Mouse (Mus musculus) adrenal gland, postnatal 36 days (tissue): ENCODE measurements around the gene Nsg2. TPM values are rescaled to one million over a fixed set of nuclear protein-coding genes. Genes with fewer than 3 reads are reported as not detected.

Experiments
- DNase-seq, 2 experiments: peaks; one replicate each; pipeline ENCODE4 v3.0.0; 2021; ENCODE audit warnings: mixed read lengths in 1 of 2
- total RNA-seq, 2 experiments: library from RNA; stranded (reverse); gene quantifications; 2 replicates each; pipeline ENCODE4 v1.2.3; 2021

Gene Nsg2
- total RNA-seq, 2 experiments from 2014 or later: 24.3 to 26.1 TPM

DNA sequence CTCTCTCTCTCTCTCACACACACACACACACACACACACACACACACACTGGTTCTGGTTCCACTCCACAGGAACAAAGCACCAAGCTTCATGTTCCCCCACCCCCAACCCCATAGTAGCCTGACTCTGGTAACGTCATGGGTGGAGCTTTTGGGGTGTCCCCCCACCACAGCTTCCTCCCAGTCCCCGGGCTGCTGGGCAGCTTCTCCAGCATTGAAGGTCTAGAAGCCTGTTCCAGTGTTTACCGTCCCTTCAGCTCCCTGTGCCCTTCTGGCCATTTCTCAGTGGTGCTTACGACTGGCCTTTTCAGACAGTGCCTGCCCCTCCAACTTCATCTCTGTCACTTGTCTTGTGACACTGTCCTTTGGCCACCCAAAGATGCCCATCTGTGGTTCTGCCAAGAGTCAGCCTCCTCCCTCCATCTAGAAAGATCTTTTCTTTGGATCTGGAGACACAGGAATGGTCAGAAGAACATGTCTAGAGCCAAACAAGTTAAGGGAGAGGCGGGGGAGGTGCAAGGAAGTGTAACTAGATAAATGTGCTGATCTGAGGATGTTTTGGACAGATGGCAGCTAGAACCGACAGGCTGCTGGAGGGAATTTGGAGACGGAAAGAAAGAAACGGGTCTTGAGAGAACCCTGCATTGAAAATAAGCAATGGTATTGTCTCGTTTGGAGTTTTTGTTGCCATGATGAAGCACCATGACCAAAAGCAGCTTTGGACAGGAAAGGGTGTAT lies 11.8 kb downstream of the Nsg2 start:
- no peak for DNase-seq

DNA sequence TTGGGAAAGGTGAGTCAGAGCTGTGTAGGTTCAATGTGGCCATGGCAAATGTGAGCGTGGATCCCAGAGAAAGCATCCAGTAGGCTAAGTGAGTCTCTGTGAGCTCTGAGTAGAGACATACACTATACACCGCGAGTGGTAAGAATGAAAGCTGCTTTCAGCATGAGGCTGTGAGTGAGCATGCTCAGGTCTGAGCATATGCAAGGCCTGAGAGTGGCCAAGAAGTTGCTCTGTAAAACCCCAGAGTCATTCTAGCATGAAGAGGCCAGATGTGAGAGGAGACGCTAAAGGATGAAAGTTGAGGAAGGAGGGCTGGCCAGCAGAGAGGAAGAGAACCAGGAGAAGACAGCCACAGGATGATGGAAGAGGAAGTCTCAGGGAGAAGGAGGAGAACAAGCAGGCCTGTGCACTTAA lies 12.8 kb downstream of the Nsg2 start:
- no peak for DNase-seq

DNA sequence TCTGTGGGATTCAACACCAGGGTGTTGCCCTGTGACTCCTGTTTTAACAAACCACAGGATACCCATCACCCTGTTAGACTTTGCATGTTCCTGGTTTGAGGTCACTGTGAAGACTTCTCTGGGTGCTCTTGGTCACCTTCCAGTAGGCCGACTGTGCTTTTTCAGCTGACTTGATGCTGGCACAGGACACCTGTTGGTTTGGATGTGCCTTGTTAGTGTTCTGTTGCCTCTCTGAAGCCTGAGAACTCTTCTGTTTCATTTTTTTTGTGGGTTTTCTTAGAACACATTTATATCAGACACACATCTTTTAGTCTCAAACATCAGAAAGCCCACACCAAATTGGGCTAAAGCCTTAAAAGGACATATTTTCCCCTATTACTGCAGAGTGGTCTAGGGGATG lies 13.3 kb downstream of the Nsg2 start:
- DNase-seq: no peak

DNA sequence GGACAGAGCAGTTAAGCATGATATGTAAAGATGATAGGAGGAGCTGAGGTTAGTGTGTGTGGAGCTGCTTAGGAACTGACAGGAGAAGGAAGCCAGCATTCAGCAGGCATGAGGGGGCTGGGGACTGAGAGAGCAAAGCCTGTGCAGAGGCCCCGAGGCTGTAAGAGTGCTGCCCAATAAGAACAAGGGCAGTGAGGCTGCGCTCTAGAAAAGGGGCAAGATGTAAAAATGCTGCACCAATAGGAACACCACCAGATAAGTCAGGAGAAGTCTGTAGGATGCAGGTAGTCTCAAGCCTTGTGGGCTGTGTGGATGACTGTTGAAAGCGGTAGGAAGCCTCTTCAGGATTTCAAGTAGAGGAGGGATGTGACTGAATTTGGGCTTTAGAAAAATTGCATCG lies 17.9 kb downstream of the Nsg2 start:
- no peak for DNase-seq

DNA sequence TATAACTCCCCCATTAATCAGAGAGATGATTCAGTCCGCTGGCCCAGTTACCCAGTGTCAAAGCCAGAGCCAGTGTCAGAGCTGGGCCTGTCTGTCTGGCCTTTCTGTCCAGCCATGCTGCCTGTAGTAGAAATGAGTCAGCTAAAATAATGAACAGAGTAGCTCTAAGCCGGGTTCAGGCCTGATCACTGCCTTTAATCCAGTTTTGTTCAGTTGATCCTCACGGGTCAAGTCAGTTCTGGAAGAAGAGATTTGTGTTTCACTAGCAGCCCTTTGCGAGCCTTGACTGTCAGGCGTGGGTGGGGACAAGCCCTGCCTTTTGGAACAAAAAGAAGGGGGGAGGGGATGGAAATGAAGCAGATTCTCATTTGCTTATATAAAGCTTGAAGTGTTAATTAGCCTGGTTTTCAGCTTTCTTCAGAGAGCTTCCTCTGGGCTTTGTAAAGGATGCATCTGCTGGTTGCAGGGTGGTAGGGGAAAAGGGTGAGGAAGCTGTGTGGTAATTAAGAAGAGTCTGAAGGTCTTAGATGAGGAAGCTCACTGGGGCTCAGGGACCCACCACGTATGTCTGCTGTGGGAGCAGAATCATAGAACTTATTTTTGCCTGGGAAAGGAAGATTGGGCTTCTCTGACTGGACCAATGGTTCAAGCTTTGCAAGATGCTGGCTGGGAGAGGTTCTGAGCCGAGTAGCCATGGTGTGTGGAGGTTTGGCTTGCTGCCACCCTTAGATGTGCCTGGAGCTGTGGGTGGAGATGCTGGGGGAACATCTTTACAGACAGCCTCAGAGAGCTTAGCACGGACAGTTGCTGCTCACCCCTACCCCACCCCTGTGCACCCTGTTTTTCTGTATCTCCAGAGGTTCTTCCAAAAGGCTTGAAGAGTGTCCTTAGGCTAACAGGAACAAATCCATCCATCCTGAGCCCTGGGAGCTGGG lies 20.0 kb downstream of the Nsg2 start:
- DNase-seq: peak; percentile 69 to 80

DNA sequence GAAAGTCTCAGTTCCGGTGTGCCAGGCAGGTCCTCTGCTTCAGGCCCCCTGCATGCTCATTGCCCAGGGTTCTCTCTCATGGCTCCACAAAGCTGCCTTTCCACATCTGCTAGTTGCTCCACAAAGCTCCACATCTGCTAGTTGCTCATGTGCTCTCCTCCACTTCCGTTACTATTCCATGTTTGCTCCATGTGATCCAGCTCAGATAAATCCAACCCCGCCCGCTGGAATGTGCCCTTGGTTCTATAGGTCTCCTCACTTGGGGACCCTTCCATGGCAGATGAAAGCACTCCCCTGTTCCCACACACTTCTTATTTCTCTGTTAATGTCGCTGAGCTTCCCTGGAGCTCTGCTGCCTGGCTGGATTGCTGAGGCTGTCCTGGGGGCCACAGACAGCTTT lies 26.4 kb downstream of the Nsg2 start:
- no peak for DNase-seq

DNA sequence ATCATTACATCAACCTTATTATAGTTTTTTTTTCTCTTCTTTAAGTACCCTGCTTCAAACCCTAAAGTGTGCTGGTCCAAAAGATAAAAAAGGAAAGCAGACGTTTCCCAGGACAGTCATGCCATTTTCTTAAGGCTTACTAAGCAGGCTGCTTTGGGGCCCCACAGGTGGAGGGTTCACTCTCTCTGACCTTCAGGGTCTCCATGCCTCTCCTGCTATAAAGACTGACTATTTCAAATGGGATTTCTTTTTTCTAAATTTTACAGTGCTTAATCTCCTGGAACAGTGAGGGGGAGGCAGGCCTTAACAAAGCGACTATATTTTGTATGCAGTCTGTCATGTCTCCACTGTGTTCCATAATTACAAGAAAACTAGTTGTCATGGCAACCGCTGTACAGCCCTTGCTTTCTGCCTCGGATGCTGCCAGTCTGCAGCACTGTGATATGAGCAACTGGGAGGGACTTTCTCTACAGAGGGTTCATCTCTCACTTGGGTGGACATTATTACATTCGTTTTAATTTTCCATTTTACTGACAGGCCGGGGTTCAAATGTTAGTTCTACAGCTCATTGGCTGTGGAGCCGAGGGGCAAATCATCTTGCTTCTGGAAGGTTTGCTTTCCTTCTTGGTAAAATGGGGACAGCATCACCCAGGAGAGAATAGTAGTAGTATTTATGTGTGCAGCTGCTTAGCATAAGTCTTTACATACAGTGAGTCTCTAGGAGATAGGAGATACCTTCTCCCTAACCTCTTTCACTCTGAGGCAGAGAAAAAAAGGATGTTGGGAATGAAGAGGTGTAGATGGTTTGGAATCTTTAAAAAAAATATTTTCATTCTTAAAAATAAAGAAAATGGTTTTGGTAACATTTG lies 27.4 kb downstream of the Nsg2 start:
- DNase-seq: no peak

DNA sequence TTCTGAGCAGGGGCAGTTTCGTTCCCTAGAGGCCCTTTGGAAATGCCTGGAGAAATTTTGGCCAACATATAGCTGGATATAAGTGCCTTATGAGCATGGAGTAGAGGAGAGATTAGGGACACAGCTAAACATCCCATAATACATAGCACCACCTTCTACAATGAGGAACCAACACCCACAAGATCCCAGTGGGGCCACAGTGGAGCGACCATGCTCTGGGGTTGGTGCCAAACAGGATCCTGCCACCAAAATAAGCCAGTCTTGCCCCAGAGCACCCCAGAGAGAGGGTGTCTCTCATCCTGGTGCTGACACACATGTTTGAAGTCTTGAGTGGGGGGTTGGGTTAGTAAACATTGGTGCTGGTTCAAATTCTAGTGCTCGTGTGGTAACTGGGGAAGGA lies 28.3 kb downstream of the Nsg2 start:
- no peak for DNase-seq

DNA sequence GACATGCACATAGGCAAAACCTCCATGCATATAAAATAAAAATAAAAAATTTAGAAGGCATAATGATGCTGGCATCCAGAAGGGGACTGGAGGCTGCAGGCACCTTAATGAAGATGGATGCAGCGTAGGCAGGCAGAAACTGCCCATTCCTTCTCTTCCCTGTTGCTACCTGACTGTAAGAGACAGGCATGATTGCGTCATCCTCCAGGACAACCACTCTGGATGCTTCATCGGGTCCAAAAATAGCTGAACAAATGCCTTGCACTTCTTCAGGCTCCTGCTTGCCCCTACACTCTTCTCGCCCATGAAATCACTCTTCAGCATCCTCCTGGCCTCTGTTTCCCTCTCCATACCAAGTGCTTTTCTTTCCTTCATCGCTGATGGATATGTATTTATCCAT lies 29.1 kb downstream of the Nsg2 start:
- no peak for DNase-seq

DNA sequence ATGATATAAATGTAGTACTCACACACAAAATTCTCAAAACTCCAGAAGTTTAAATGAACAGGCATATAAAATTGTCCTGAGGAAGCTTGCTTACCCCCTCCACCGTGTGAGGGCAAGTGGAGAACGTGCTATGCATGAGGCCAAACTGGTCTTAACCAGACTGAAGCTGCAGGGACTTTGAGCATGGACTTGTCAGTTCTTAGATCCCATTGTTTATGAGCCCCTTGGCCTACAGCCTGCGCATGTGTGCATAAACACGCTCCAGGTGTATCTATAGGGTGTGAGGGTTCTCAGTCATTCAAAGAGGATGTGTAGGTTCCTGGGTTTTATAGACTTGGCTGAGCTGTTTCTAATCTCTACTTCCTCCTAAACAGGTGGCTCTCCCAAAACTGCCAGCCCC lies 31.1 kb downstream of the Nsg2 start:
- no peak for DNase-seq

DNA sequence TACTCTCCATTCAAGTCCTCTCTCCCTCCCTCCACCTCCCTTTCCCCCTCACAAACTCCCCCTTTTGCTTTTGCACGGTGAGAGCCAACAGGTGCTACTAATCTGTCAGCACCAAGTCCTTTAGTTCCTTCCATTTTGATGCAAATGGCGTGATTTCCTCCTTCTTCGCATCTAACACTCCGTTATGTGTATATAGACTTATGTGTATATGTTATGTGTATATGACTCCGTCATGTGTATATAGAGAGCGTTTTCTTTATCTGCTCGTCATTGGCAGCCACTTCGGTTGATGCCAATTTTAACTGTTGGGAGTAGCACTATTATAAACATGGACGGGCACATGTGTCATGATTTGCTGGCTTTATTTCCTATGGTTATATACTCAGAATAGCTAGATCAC lies 31.8 kb downstream of the Nsg2 start:
- no peak for DNase-seq

DNA sequence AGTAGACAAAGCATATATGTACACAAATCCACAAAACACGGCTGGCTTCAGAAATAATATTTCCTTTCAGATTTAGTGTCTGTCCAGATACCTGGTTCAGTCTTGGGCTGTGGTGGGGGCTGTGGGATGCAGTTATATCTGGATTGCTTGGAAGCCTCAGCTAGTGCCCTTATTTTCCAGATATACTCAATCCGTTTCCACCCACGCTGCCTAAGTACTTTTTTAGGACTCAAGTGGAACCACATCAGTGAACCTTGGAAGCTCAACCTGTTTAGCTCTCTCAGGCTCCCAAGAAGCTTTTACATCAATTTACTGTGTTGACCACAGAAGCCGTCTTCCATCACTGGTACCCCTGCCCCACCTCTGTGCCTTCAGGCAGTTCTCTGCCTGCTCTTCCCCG lies 35.6 kb downstream of the Nsg2 start:
- DNase-seq: no peak

DNA sequence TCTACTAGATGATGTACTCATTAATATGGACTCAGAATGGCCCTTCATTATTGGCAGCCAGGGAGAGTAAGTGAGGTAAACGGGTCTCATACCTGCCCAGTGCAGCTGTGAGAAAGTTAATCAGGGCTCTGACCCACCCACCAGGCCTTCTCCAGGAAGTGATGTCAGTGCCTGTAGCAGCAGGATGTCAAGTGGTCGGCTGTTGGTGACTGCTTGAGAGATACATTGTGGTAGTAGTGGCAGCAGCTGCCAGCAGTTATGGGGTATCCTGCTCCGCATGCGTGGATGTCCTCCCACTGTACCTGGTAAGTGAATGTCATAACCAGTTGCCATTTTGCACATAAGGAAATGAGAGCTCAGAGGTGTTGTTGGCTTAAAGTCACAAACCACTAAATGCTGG lies 39.4 kb downstream of the Nsg2 start:
- DNase-seq: no peak

DNA sequence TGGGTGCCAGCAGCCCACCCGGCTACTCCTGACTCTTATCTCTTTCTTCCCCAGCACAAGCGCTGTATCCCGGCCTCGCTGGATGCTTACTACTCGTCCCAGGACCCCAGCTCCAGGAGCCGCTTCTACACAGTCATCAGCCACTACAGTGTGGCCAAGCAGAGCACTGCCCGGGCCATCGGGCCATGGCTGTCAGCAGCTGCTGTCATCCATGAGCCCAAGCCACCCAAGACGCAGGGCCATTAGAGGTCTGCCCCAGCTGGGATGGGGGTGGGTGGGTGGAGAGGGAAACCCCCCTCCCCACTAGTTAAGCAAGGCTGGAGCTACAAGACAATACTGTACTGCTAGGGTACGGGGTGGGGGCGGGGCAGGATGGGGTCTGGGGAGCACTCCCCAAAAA lies 57.1 kb downstream of the Nsg2 start:
- DNase-seq: no peak

DNA sequence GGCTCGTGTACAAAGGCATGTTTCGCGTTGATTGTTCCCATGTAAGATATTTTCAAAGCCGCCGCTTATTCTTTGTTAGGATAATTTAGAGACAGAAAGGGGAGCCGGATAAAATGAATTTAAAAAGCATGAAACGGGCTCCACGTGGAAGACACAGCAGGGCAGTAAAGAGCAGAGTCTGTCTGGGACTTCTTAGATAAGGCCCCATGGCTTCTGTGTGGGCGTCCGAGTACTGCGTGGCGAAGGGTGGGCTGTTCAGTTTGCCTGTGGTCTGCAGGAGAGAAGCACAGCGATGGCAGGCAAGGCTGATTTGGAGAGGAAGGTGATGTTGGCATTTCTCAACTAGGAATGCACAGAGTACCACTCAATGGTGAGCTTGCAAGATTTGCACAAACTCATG lies 57.6 kb downstream of the Nsg2 start:
- no peak for DNase-seq

DNA sequence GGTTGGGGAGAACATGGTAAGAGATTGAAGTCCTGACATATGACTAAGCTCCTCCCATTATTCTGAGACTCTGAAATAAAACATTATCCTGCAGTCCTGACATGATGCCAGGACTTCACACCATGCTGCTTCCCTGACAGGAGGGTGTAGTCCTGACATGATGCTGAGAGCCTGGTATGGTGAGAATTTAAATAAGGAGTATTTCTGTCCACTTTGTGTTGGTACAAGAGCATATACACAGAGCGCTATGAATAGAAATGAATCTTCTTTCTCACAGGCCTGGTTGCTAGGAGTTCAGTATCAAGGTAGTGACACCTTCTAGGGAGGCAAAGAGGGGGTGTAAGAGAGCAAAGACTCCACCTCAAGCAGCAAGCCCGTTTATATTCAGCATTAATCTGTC lies 60.8 kb downstream of the Nsg2 start:
- DNase-seq: no peak

DNA sequence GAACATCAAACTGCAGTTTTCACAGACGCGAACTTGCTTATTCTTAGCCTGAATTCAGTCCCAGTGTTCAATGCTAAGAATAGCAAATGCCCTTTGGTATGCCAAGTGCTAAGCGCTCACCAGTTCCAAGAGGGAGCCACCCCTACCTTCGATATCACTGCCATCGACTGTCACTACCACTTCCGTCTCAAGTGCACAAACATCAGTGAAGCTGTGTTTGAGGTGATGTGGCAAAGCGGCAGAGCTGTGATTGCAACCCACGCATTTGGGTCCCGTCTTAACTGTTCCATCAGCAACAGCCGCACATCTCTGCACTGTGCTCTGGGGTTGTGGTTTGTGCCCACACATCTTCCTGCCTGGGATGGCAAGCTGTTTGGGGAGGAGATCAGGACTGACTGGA lies 61.6 kb downstream of the Nsg2 start:
- no peak for DNase-seq

DNA sequence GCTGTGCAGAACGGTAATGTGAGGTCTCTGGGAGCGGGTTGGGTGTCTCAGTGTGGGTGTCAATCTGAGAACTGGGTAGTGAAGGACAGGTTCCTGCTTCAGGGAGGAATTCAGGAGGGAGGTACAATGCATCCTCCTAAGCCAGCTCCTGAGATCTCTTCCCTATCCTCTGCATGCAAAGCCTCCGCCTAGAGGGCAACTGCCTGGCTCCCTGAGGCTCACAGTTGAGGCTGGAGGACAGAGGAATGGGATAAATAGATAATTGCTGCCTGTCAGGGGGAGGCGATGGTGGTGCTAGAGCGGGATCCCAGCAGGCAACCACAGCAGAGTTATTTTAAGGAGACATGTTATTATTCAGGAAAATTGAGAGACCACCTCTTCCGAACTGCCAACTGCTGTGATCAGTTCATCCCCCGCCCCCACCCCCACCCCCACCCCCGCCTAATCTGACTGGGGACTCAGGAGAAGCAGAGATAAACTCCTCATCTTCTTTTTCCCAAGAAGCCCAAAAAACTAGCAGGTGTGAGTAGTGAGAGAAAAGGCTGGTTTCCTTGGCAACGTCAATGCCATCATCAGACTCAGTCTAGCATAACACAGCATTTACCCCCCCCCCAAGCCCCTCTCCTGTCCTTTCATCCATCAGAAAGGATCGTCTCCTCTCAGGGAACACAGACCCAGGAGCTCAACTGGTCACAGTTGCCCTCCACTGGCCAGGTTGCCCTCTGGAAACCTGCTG lies 63.7 kb downstream of the Nsg2 start:
- DNase-seq: no peak

DNA sequence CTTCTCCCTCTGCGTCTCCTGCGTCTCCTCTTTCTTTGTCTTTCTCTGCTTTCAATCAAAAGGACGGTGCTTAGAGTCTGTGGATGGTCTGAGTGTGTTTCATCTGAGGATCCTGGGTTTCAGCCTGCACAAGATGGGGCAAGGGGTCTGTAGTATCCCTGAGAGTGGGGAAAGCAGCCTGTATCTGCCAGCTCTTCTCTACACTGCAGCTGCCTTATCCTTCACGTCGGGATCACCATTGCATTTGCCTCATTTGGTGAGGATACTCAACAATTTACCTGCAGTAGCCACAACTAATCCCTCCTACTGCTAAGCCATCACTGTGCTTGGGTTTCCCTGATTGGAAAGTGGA lies 64.2 kb downstream of the Nsg2 start:
- DNase-seq: no peak

DNA sequence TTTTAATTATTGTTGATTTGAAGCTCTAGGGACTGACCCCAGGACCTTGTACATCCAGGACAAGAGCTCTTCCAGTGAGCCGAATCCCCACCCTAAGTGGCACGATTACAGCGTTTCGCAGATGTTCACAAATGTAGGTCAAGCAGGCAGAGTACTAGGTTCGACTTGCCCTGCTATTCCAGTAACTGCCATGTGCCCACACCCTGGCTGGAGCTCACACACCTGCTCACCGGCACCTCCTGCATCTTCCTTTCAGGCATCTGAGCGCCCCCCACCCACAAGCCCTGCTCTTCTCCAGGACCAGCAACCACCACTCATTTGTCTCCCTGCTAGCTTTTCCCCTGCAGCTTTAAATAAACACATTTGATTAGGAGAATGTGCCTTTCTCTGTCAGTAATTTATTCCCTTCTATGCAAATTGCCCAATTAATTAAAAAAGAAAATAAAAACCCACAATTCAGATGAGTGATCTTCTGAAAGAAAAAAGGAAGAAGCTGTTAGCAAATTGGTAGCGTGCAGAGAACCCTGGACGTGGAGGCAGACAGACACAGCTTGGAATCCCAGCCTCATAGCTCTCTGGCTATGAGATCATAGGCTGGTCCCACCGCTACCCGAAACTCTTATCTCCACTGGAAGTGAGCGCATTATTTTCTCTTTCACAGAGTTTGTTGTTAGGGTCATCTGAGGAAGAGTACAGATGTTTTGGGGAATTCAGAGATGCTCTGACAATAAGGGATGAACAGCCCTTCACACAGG lies 68.7 kb downstream of the Nsg2 start:
- no peak for DNase-seq

DNA sequence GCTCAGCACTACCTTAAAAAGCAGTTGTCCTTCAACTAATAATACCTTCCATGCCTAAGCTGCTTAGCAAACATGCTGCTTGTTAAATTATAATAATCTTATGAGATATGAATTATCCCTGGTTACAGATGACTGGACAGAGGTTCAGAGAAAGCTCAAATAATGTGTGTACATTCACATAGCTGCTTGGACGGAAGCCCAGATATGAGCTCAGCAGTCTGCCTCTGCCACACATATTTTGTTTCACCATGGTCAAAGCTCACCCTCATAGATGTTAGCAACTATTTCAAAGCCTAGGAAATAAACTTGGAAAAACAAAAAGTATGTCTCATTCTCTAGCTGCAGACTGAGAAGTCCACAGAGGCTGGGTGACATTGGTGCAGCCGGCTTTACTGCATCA lies 74.9 kb downstream of the Nsg2 start:
- no peak for DNase-seq
